In genomic region chr9:45983676-45984408, GRCm38 (mm10) we compare ENCODE assay signal across 8 mouse cellular contexts. TPM values are rescaled to one million over a fixed set of nuclear protein-coding genes. Genes with fewer than 3 reads are reported as not detected.
DNase-seq lines count a peak whose midpoint lies in the region; ATAC-seq lines count a peak whose summit lies in the region.

No protein-coding gene starts in this region.

- under 1% methylated on average over 23 of the region's 23 CpGs for WGBS in forebrain, embryonic 15.5 days
- WGBS in intestine, embryonic 15.5 days: under 1% methylated on average over 23 of the region's 23 CpGs
- under 1% methylated on average over 23 of the region's 23 CpGs for WGBS in liver, embryonic 16.5 days (ENCODE audit: insufficient replicate concordance)

- no peak for ATAC-seq in forebrain, embryonic 15.5 days (replicated peaks)
- peak; percentile 19 for ATAC-seq in intestine, embryonic 15.5 days
- ATAC-seq in liver, embryonic 16.5 days (ENCODE audit: low read depth): 0 out of 2 replicates have a peak, but pooled peaks have one; percentile 9
- no peak for ATAC-seq in inflammation-experienced regulatory T-cells, adult 6 months

- peak overlapping the region; percentile 89 for H3K9ac ChIP-seq in forebrain, embryonic 15.5 days (replicated peaks)
- H3K9ac ChIP-seq in intestine, embryonic 15.5 days: peak overlapping the region; percentile 96
- peak overlapping the region; percentile 93 for H3K9ac ChIP-seq in liver, embryonic 16.5 days (ENCODE audit: low read depth, low read length)

- H3K27me3 ChIP-seq in forebrain, embryonic 15.5 days: no peaks in the 10 kb centered on the region
- H3K27me3 ChIP-seq in intestine, embryonic 15.5 days (replicated peaks): no peaks in the 10 kb centered on the region
- H3K27me3 ChIP-seq in liver, embryonic 16.5 days (ENCODE audit: control insufficient read depth, insufficient read depth, low read depth, low read length): no peaks in the 10 kb centered on the region

- H3K4me3 ChIP-seq in forebrain, embryonic 15.5 days: peak overlapping the region; percentile 87
- H3K4me3 ChIP-seq in intestine, embryonic 15.5 days (replicated peaks): peak overlapping the region; percentile 97
- peak overlapping the region; percentile 86 for H3K4me3 ChIP-seq in liver, embryonic 16.5 days (ENCODE audit: low read depth, low read length)

- no peaks in the 10 kb centered on the region for H3K36me3 ChIP-seq in forebrain, embryonic 15.5 days
- H3K36me3 ChIP-seq in intestine, embryonic 15.5 days: 0 out of 2 replicates have a peak, but pooled peaks cover 3% of the 10 kb centered on the region
- H3K36me3 ChIP-seq in liver, embryonic 16.5 days (ENCODE audit: control insufficient read depth, insufficient read depth): no peaks in the 10 kb centered on the region

- peaks cover 52% of the 10 kb centered on the region for H3K4me1 ChIP-seq in forebrain, embryonic 15.5 days
- H3K4me1 ChIP-seq in intestine, embryonic 15.5 days (replicated peaks): peaks cover 15% of the 10 kb centered on the region
- H3K4me1 ChIP-seq in liver, embryonic 16.5 days (ENCODE audit: control insufficient read depth, low read depth, low read length): peaks cover 38% of the 10 kb centered on the region

- no peaks in the 10 kb centered on the region for H3K9me3 ChIP-seq in forebrain, embryonic 15.5 days
- H3K9me3 ChIP-seq in intestine, embryonic 15.5 days: no peaks in the 10 kb centered on the region
- no peaks in the 10 kb centered on the region for H3K9me3 ChIP-seq in liver, embryonic 16.5 days (replicated peaks; ENCODE audit: control insufficient read depth, low read length)

- H3K27ac ChIP-seq in forebrain, embryonic 15.5 days (replicated peaks): peak overlapping the region; percentile 95
- peak overlapping the region; percentile 93 for H3K27ac ChIP-seq in intestine, embryonic 15.5 days
- H3K27ac ChIP-seq in liver, embryonic 16.5 days (ENCODE audit: low read length): peak overlapping the region; percentile 91

- H3K4me2 ChIP-seq in forebrain, embryonic 15.5 days (replicated peaks): peak overlapping the region; percentile 59
- peak overlapping the region; percentile 83 for H3K4me2 ChIP-seq in intestine, embryonic 15.5 days (replicated peaks)
- peak overlapping the region; percentile 79 for H3K4me2 ChIP-seq in liver, embryonic 16.5 days (ENCODE audit: low read depth, low read length)

- peak; percentile 43 for DNase-seq in 3134 (ENCODE audit: extremely low read depth, insufficient read length, low spot score)
- DNase-seq in CD4-positive helper T cell, adult 2 months (ENCODE audit: low read depth, low spot score): peak; percentile 47
- peak; percentile 46 to 54 for DNase-seq in cerebellum, adult 18-20 months
- DNase-seq in natural killer cell, adult 2 months (ENCODE audit: low spot score in 2 of 2): peak; percentile 10 to 17

RNA-seq across cellular contexts. Expression of gene Pafah1b2, which starts 28.6 kb away (rescaled TPM):
- polyA plus RNA-seq in forebrain, embryonic 15.5 days (2015; fragmentation: Nextera tagmentation; extraction: Ambion mirVana): 284 and 289 TPM in 2 replicates
- 137 and 141 TPM in 2 replicates for polyA plus RNA-seq in intestine, embryonic 15.5 days (2015; fragmentation: Nextera tagmentation; extraction: Ambion mirVana)
- 57.6 and 63.3 TPM in 2 replicates for polyA plus RNA-seq in liver, embryonic 16.5 days (2015; fragmentation: Nextera tagmentation; extraction: Ambion mirVana)
- 10 to 100 TPM; 58.6 to 75.2 (median 67.0) TPM for polyA plus RNA-seq in inflammation-experienced regulatory T-cells, adult 6 months (2017; shearing (Covaris generic))

RNA-seq across cellular contexts. Expression of gene Sik3, which starts 28.8 kb away (rescaled TPM):
- polyA plus RNA-seq in forebrain, embryonic 15.5 days (2015; fragmentation: Nextera tagmentation; extraction: Ambion mirVana): 7.8 and 9.2 TPM in 2 replicates
- polyA plus RNA-seq in intestine, embryonic 15.5 days (2015; fragmentation: Nextera tagmentation; extraction: Ambion mirVana): 12.4 and 13.2 TPM in 2 replicates
- polyA plus RNA-seq in liver, embryonic 16.5 days (2015; fragmentation: Nextera tagmentation; extraction: Ambion mirVana): 1.6 and 1.7 TPM in 2 replicates
- 10 to 100 TPM; 11.0 to 13.9 (median 11.5) TPM for polyA plus RNA-seq in inflammation-experienced regulatory T-cells, adult 6 months (2017; shearing (Covaris generic))

RNA-seq across cellular contexts. Expression of gene Sidt2, which starts 28.8 kb away (rescaled TPM):
- 37.2 and 37.6 TPM in 2 replicates for polyA plus RNA-seq in forebrain, embryonic 15.5 days (2015; fragmentation: Nextera tagmentation; extraction: Ambion mirVana)
- polyA plus RNA-seq in intestine, embryonic 15.5 days (2015; fragmentation: Nextera tagmentation; extraction: Ambion mirVana): 36.3 and 39.6 TPM in 2 replicates
- 18.5 and 20.5 TPM in 2 replicates for polyA plus RNA-seq in liver, embryonic 16.5 days (2015; fragmentation: Nextera tagmentation; extraction: Ambion mirVana)
- polyA plus RNA-seq in inflammation-experienced regulatory T-cells, adult 6 months (2017; shearing (Covaris generic)): 10 to 100 TPM; 27.0 to 48.9 (median 35.8) TPM

RNA-seq across cellular contexts. Expression of gene Tagln, which starts 48.0 kb away (rescaled TPM):
- 2.6 and 2.8 TPM in 2 replicates for polyA plus RNA-seq in forebrain, embryonic 15.5 days (2015; fragmentation: Nextera tagmentation; extraction: Ambion mirVana)
- 304 and 345 TPM in 2 replicates for polyA plus RNA-seq in intestine, embryonic 15.5 days (2015; fragmentation: Nextera tagmentation; extraction: Ambion mirVana)
- 6.2 and 9.5 TPM in 2 replicates for polyA plus RNA-seq in liver, embryonic 16.5 days (2015; fragmentation: Nextera tagmentation; extraction: Ambion mirVana)
- polyA plus RNA-seq in inflammation-experienced regulatory T-cells, adult 6 months (2017; shearing (Covaris generic)): 1 to 10 TPM in 2 of 3 experiments, under 1 TPM in 1; 0.40 to 2.2 (median 1.1) TPM

Comparison
In these comparisons a context has a peak if more than half of its experiments do, and no peak if none do; other contexts are left out.
1. ATAC-seq: peak in intestine, embryonic 15.5 days (single experiment) and liver, embryonic 16.5 days (single experiment); none in forebrain, embryonic 15.5 days (single experiment) and inflammation-experienced regulatory T-cells, adult 6 months (single experiment).
2. Peak in every context shown above with its lines, with median percentiles within 50 percentile points of each other: DNase-seq, H3K27ac ChIP-seq, H3K4me2 ChIP-seq, H3K4me3 ChIP-seq and H3K9ac ChIP-seq.